Mouse (Mus musculus): ENCODE measurements at regions not wholly inside any gene's neighbourhood (a gene's known extent, or its start where the extent isn't known, plus 50 kb on each side); places are given as distances from the start of the nearest gene placed in this dataset.

DNA sequence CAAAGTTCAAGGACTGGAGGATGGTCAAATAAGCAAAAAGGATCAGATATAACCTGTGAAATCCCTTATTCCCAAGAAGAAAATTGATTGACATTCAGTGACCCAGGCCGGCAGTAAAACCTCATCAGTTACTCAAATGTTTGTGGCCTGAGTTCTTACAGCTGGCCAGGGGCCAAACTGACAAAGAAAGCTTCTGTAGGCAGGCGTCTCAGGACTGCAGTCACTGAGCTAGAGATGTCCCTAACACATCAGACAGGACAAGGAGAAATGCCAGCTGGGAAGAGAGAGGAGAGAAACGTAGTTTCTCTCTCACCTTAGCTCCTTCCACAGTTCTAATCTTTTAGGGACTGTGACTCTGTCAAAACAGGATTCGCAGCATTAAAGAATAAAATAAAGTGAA is 229.9 kb upstream of the Sema3d start:
- WGBS = 32% methylated on average over 4 of the region's 4 CpGs
- Histone ChIP-seq H3K27ac (replicated peaks in 1 of 2; ENCODE audit: control insufficient read depth in 1 of 2, insufficient read depth in 1 of 2, low read depth in 2 of 2, low read length in 2 of 2) (no peak overlapping the region), H3K4me1 (ENCODE audit: control insufficient read depth in 2 of 2, insufficient read depth in 2 of 2, low read length in 2 of 2) (peaks cover 0 to 5% of the 10 kb centered on the region in 2 experiments; a peak in 1 of 4 replicates), H3K27me3 (ENCODE audit: control insufficient read depth, insufficient read depth, low read length) (no peaks in the 10 kb centered on the region), H3K36me3 (ENCODE audit: control insufficient read depth, insufficient read depth, low read length) (no peaks in the 10 kb centered on the region), H3K4me2 (ENCODE audit: low read length) (no peak overlapping the region), H3K9me3 (ENCODE audit: control insufficient read depth, low read length) (no peaks in the 10 kb centered on the region), H3K4me3 (ENCODE audit: control insufficient read depth in 1 of 2, insufficient read depth in 1 of 2, low read depth in 1 of 2, low read length in 2 of 2) (no peak overlapping the region), H3K9ac (ENCODE audit: low read length) (no peak overlapping the region)
- ATAC-seq (ENCODE audit: insufficient number of reproducible peaks, insufficient read depth, low FRiP score, low read depth) = no peak

- no peaks in the 10 kb centered on the region for H3K27me3 ChIP-seq (ENCODE audit: control insufficient read depth, insufficient read depth, low read length)
- H3K4me3 ChIP-seq (ENCODE audit: control insufficient read depth in 1 of 2, insufficient read depth in 1 of 2, low read depth in 1 of 2, low read length in 2 of 2) = no peak overlapping the region
- no peak overlapping the region for H3K4me2 ChIP-seq (ENCODE audit: low read length)
- H3K9me3 ChIP-seq (ENCODE audit: control insufficient read depth, low read length) = no peaks in the 10 kb centered on the region
- WGBS = 62% methylated on average over 3 of the region's 3 CpGs
- H3K4me1 ChIP-seq (ENCODE audit: control insufficient read depth in 2 of 2, insufficient read depth in 2 of 2, low read length in 2 of 2) = peaks cover 0 to 5% of the 10 kb centered on the region in 2 experiments; a peak in 1 of 4 replicates
- no peaks in the 10 kb centered on the region for H3K36me3 ChIP-seq (ENCODE audit: control insufficient read depth, insufficient read depth, low read length)
- H3K9ac ChIP-seq (ENCODE audit: low read length) = no peak overlapping the region
- no peak overlapping the region for H3K27ac ChIP-seq (replicated peaks in 1 of 2; ENCODE audit: control insufficient read depth in 1 of 2, insufficient read depth in 1 of 2, low read depth in 2 of 2, low read length in 2 of 2)
- ATAC-seq (ENCODE audit: insufficient number of reproducible peaks, insufficient read depth, low FRiP score, low read depth) = no peak
Measured at GRCm38 (mm10) chr5:12154551-12155091, 228.6 kb upstream of the Sema3d start.

- Histone ChIP-seq H3K36me3 (ENCODE audit: control insufficient read depth, insufficient read depth, low read length) (no peaks in the 10 kb centered on the region), H3K4me2 (ENCODE audit: low read length) (no peak overlapping the region), H3K9me3 (ENCODE audit: control insufficient read depth, low read length) (no peaks in the 10 kb centered on the region), H3K4me1 (ENCODE audit: control insufficient read depth in 2 of 2, insufficient read depth in 2 of 2, low read length in 2 of 2) (no peaks in the 10 kb centered on the region), H3K27me3 (ENCODE audit: control insufficient read depth, insufficient read depth, low read length) (no peaks in the 10 kb centered on the region), H3K9ac (ENCODE audit: low read length) (no peak overlapping the region), H3K27ac (replicated peaks in 1 of 2; ENCODE audit: control insufficient read depth in 1 of 2, insufficient read depth in 1 of 2, low read depth in 2 of 2, low read length in 2 of 2) (no peak overlapping the region), H3K4me3 (ENCODE audit: control insufficient read depth in 1 of 2, insufficient read depth in 1 of 2, low read depth in 1 of 2, low read length in 2 of 2) (no peak overlapping the region)
- ATAC-seq (ENCODE audit: insufficient number of reproducible peaks, insufficient read depth, low FRiP score, low read depth) = no peak
- 53% methylated on average over 1 of the region's 1 CpGs for WGBS
Measured at GRCm38 (mm10) chr5:12191681-12192080, 191.5 kb upstream of the Sema3d start.

DNA sequence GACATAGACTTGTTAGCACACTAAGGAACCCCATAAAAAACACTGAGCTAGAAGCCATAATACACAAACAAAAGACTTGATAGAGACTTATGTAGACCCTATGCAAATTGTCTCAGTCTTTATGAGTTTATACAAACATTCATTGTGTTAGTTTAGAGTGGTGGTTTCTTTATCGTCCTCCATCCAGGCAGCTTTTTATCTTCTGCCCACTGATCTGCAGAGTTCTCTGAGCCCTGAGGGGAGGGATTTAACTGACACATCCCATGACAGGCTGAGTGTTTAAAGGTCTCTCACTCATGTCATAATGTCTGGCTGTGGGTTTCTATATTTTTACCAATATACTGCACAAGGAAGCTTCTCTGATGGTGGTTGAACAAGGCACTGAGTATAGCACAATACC is 175.7 kb upstream of the Sema3d start:
- no peak overlapping the region for H3K4me2 ChIP-seq (ENCODE audit: low read length)
- no peaks in the 10 kb centered on the region for H3K36me3 ChIP-seq (ENCODE audit: control insufficient read depth, insufficient read depth, low read length)
- no peaks in the 10 kb centered on the region for H3K27me3 ChIP-seq (ENCODE audit: control insufficient read depth, insufficient read depth, low read length)
- ATAC-seq (ENCODE audit: insufficient number of reproducible peaks, insufficient read depth, low FRiP score, low read depth) = no peak
- no peak overlapping the region for H3K9ac ChIP-seq (ENCODE audit: low read length)
- WGBS = 57% methylated on average over 1 of the region's 1 CpGs
- H3K9me3 ChIP-seq (ENCODE audit: control insufficient read depth, low read length) = no peaks in the 10 kb centered on the region
- no peak overlapping the region for H3K27ac ChIP-seq (replicated peaks in 1 of 2; ENCODE audit: control insufficient read depth in 1 of 2, insufficient read depth in 1 of 2, low read depth in 2 of 2, low read length in 2 of 2)
- H3K4me1 ChIP-seq (ENCODE audit: control insufficient read depth in 2 of 2, insufficient read depth in 2 of 2, low read length in 2 of 2) = no peaks in the 10 kb centered on the region
- H3K4me3 ChIP-seq (ENCODE audit: control insufficient read depth in 1 of 2, insufficient read depth in 1 of 2, low read depth in 1 of 2, low read length in 2 of 2) = no peak overlapping the region

GRCm38 (mm10) chr5:12209631-12210030 is 173.6 kb upstream of the Sema3d start:
- Histone ChIP-seq H3K9ac (ENCODE audit: low read length) (no peak overlapping the region), H3K4me3 (ENCODE audit: control insufficient read depth in 1 of 2, insufficient read depth in 1 of 2, low read depth in 1 of 2, low read length in 2 of 2) (no peak overlapping the region), H3K36me3 (ENCODE audit: control insufficient read depth, insufficient read depth, low read length) (no peaks in the 10 kb centered on the region), H3K27ac (replicated peaks in 1 of 2; ENCODE audit: control insufficient read depth in 1 of 2, insufficient read depth in 1 of 2, low read depth in 2 of 2, low read length in 2 of 2) (no peak overlapping the region), H3K4me2 (ENCODE audit: low read length) (no peak overlapping the region), H3K27me3 (ENCODE audit: control insufficient read depth, insufficient read depth, low read length) (no peaks in the 10 kb centered on the region), H3K4me1 (ENCODE audit: control insufficient read depth in 2 of 2, insufficient read depth in 2 of 2, low read length in 2 of 2) (no peaks in the 10 kb centered on the region), H3K9me3 (ENCODE audit: control insufficient read depth, low read length) (no peaks in the 10 kb centered on the region)
- WGBS = 72% methylated on average over 1 of the region's 1 CpGs
- no peak for ATAC-seq (ENCODE audit: insufficient number of reproducible peaks, insufficient read depth, low FRiP score, low read depth)

DNA sequence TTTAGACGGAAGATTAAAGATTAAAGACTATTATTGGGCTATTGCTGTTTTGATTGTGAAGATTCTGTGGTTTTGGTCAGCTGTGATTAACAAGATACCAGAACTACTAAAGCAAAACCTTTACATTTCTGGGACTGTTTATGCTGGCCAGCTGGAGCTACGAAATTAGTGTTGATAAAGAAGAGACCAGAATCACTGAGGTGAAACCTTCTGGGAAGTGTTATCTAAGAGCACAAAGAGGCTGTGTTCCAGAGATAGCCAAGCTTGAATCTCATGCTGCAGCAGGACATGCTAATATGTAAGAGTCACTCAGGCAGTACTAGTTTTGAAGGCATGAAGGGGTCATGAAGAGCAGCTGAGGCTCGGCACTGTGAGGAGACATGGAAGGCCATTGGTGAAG is 169.7 kb upstream of the Sema3d start:
- H3K36me3 ChIP-seq (ENCODE audit: control insufficient read depth, insufficient read depth, low read length) = no peaks in the 10 kb centered on the region
- H3K27me3 ChIP-seq (ENCODE audit: control insufficient read depth, insufficient read depth, low read length) = no peaks in the 10 kb centered on the region
- no peak overlapping the region for H3K9ac ChIP-seq (ENCODE audit: low read length)
- no peak overlapping the region for H3K27ac ChIP-seq (replicated peaks in 1 of 2; ENCODE audit: control insufficient read depth in 1 of 2, insufficient read depth in 1 of 2, low read depth in 2 of 2, low read length in 2 of 2)
- no peaks in the 10 kb centered on the region for H3K4me1 ChIP-seq (ENCODE audit: control insufficient read depth in 2 of 2, insufficient read depth in 2 of 2, low read length in 2 of 2)
- 67% methylated on average over 3 of the region's 3 CpGs for WGBS
- no peaks in the 10 kb centered on the region for H3K9me3 ChIP-seq (ENCODE audit: control insufficient read depth, low read length)
- H3K4me3 ChIP-seq (ENCODE audit: control insufficient read depth in 1 of 2, insufficient read depth in 1 of 2, low read depth in 1 of 2, low read length in 2 of 2) = no peak overlapping the region
- no peak overlapping the region for H3K4me2 ChIP-seq (ENCODE audit: low read length)
- ATAC-seq (ENCODE audit: insufficient number of reproducible peaks, insufficient read depth, low FRiP score, low read depth) = no peak

DNA sequence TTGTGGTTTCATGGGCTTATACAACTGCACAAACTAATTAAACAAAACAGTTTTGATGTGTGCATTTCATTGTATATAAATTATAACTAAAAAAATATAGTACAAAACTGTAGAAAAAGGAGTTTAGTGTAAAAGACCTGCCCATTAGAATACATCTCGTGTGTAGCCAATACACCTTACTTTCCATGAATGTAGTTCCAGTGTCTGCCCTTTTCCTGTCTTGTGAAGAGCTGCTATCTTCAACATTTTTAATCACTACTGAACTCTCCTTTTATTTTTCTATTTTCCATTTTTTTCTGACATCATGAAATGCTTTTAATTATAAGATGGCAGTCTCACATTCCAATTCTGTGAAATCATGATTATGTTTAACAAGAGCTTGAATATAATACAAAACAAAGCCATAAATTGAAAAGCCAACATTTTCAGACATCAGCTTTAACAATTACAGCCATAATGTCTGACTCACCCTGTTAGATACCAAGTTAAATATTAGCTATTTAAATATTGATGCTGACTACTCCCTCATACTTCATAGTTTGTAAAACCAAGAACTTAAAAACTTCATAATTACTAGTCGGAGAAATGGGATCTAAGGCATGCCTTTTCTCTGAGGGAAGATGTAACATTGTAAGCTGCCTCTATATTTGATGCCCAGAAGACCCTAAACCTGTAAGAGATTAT is 163.6 kb upstream of the Sema3d start:
- Histone ChIP-seq H3K9ac (ENCODE audit: low read length) (no peak overlapping the region), H3K4me2 (ENCODE audit: low read length) (no peak overlapping the region), H3K27ac (replicated peaks in 1 of 2; ENCODE audit: control insufficient read depth in 1 of 2, insufficient read depth in 1 of 2, low read depth in 2 of 2, low read length in 2 of 2) (no peak overlapping the region), H3K27me3 (ENCODE audit: control insufficient read depth, insufficient read depth, low read length) (no peaks in the 10 kb centered on the region), H3K36me3 (ENCODE audit: control insufficient read depth, insufficient read depth, low read length) (no peaks in the 10 kb centered on the region), H3K9me3 (ENCODE audit: control insufficient read depth, low read length) (no peaks in the 10 kb centered on the region), H3K4me1 (ENCODE audit: control insufficient read depth in 2 of 2, insufficient read depth in 2 of 2, low read length in 2 of 2) (no peaks in the 10 kb centered on the region), H3K4me3 (ENCODE audit: control insufficient read depth in 1 of 2, insufficient read depth in 1 of 2, low read depth in 1 of 2, low read length in 2 of 2) (no peak overlapping the region)
- ATAC-seq (ENCODE audit: insufficient number of reproducible peaks, insufficient read depth, low FRiP score, low read depth) = no peak
- WGBS = 83% methylated on average over 2 of the region's 2 CpGs

DNA sequence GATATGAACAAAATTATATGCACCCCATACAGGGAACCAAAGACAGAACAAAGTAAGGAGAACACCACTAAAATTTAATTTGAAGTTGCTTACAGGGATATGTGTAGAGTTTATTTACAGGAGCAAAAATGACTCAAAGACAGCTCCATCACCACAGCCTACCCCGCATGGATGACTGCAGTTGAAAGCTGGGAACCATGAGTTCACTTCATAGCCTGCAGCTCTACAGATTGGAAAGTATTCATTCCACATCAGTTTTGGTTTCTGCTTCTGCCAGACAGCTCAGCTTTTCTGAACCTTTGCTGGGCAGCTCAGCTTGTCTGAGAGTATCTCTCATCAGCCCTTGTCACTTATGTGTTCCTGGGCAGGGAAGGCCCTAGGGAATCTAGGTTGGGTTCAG is 160.6 kb upstream of the Sema3d start:
- no peak overlapping the region for H3K27ac ChIP-seq (replicated peaks in 1 of 2; ENCODE audit: control insufficient read depth in 1 of 2, insufficient read depth in 1 of 2, low read depth in 2 of 2, low read length in 2 of 2)
- no peak overlapping the region for H3K4me2 ChIP-seq (ENCODE audit: low read length)
- no peak for ATAC-seq (ENCODE audit: insufficient number of reproducible peaks, insufficient read depth, low FRiP score, low read depth)
- no peaks in the 10 kb centered on the region for H3K9me3 ChIP-seq (ENCODE audit: control insufficient read depth, low read length)
- no peak overlapping the region for H3K4me3 ChIP-seq (ENCODE audit: control insufficient read depth in 1 of 2, insufficient read depth in 1 of 2, low read depth in 1 of 2, low read length in 2 of 2)
- H3K36me3 ChIP-seq (ENCODE audit: control insufficient read depth, insufficient read depth, low read length) = no peaks in the 10 kb centered on the region
- WGBS = 82% methylated on average over 1 of the region's 1 CpGs
- H3K27me3 ChIP-seq (ENCODE audit: control insufficient read depth, insufficient read depth, low read length) = no peaks in the 10 kb centered on the region
- no peak overlapping the region for H3K9ac ChIP-seq (ENCODE audit: low read length)
- no peaks in the 10 kb centered on the region for H3K4me1 ChIP-seq (ENCODE audit: control insufficient read depth in 2 of 2, insufficient read depth in 2 of 2, low read length in 2 of 2)

Measured in heart, embryonic 14.5 days (tissue).